Mouse (Mus musculus): ENCODE measurements around the gene Ddah1. TPM values are rescaled to one million over a fixed set of nuclear protein-coding genes. Genes with fewer than 3 reads are reported as not detected.

Gene Ddah1
- polyA plus RNA-seq, 1 experiment: 0.55 TPM

GRCm38 (mm10) chr3:145799365-145799764 lies 40.9 kb downstream of the Ddah1 start:
- H3K27ac ChIP-seq (ENCODE audit: insufficient read depth, low read length): 0 out of 2 replicates have a peak overlapping the region, but pooled peaks have one; percentile 29
- H3K4me1 ChIP-seq (ENCODE audit: control insufficient read depth, insufficient read depth, insufficient read length): no peaks in the 10 kb centered on the region
- no peaks in the 10 kb centered on the region for H3K36me3 ChIP-seq (ENCODE audit: control insufficient read depth, insufficient read depth, low read length)
- 65% methylated on average over 3 of the region's 3 CpGs for whole genome bisulfite sequencing
- no peak for DNase-seq (ENCODE audit: low read depth in 1 of 2, low spot score in 2 of 2)
- H3K27me3 ChIP-seq (ENCODE audit: control insufficient read depth, insufficient read depth, low read length): no peaks in the 10 kb centered on the region
- TF ChIP-seq POLR2A (IDR thresholded peaks at IDR 0.05; ENCODE audit: low read depth, low read length) (no peak), CTCF (IDR thresholded peaks at IDR 0.05; ENCODE audit: extremely low read depth, insufficient read depth, insufficient read length, insufficient replicate concordance) (no peak)
- H3K4me3 ChIP-seq (ENCODE audit: extremely low read depth, insufficient read depth, insufficient read length): no peak overlapping the region

GRCm38 (mm10) chr3:145802106-145802505 lies 43.6 kb downstream of the Ddah1 start:
- Histone ChIP-seq H3K4me3 (ENCODE audit: extremely low read depth, insufficient read depth, insufficient read length) (no peak overlapping the region), H3K27me3 (ENCODE audit: control insufficient read depth, insufficient read depth, low read length) (no peaks in the 10 kb centered on the region), H3K36me3 (ENCODE audit: control insufficient read depth, insufficient read depth, low read length) (no peaks in the 10 kb centered on the region), H3K27ac (ENCODE audit: insufficient read depth, low read length) (no peak overlapping the region), H3K4me1 (ENCODE audit: control insufficient read depth, insufficient read depth, insufficient read length) (no peaks in the 10 kb centered on the region)
- TF ChIP-seq POLR2A (IDR thresholded peaks at IDR 0.05; ENCODE audit: low read depth, low read length): no peak
- TF ChIP-seq CTCF (IDR thresholded peaks at IDR 0.05; ENCODE audit: extremely low read depth, insufficient read depth, insufficient read length, insufficient replicate concordance): no peak
- 82% methylated on average over 6 of the region's 6 CpGs for WGBS
- no peak for DNase-seq (ENCODE audit: low read depth in 1 of 2, low spot score in 2 of 2)

GRCm38 (mm10) chr3:145805848-145806247 lies 47.4 kb downstream of the Ddah1 start:
- Histone ChIP-seq H3K27ac (ENCODE audit: insufficient read depth, low read length) (no peak overlapping the region), H3K4me3 (ENCODE audit: extremely low read depth, insufficient read depth, insufficient read length) (no peak overlapping the region), H3K36me3 (ENCODE audit: control insufficient read depth, insufficient read depth, low read length) (no peaks in the 10 kb centered on the region), H3K4me1 (ENCODE audit: control insufficient read depth, insufficient read depth, insufficient read length) (no peaks in the 10 kb centered on the region), H3K27me3 (ENCODE audit: control insufficient read depth, insufficient read depth, low read length) (no peaks in the 10 kb centered on the region)
- WGBS: 80% methylated on average over 4 of the region's 4 CpGs
- no peak for TF ChIP-seq CTCF (IDR thresholded peaks at IDR 0.05; ENCODE audit: extremely low read depth, insufficient read depth, insufficient read length, insufficient replicate concordance)
- TF ChIP-seq POLR2A (IDR thresholded peaks at IDR 0.05; ENCODE audit: low read depth, low read length): no peak
- no peak for DNase-seq (ENCODE audit: low read depth in 1 of 2, low spot score in 2 of 2)

GRCm38 (mm10) chr3:145806502-145806901 lies 48.0 kb downstream of the Ddah1 start:
- Histone ChIP-seq H3K27me3 (ENCODE audit: control insufficient read depth, insufficient read depth, low read length) (no peaks in the 10 kb centered on the region), H3K4me3 (ENCODE audit: extremely low read depth, insufficient read depth, insufficient read length) (no peak overlapping the region), H3K27ac (ENCODE audit: insufficient read depth, low read length) (no peak overlapping the region), H3K4me1 (ENCODE audit: control insufficient read depth, insufficient read depth, insufficient read length) (no peaks in the 10 kb centered on the region), H3K36me3 (ENCODE audit: control insufficient read depth, insufficient read depth, low read length) (no peaks in the 10 kb centered on the region)
- DNase-seq (ENCODE audit: low read depth in 1 of 2, low spot score in 2 of 2): no peak
- TF ChIP-seq POLR2A (IDR thresholded peaks at IDR 0.05; ENCODE audit: low read depth, low read length) (no peak), CTCF (IDR thresholded peaks at IDR 0.05; ENCODE audit: extremely low read depth, insufficient read depth, insufficient read length, insufficient replicate concordance) (no peak)
- WGBS: 70% methylated on average over 5 of the region's 5 CpGs

- Histone ChIP-seq H3K27me3 (ENCODE audit: control insufficient read depth, insufficient read depth, low read length) (no peaks in the 10 kb centered on the region), H3K4me1 (ENCODE audit: control insufficient read depth, insufficient read depth, insufficient read length) (no peaks in the 10 kb centered on the region), H3K27ac (ENCODE audit: insufficient read depth, low read length) (no peak overlapping the region), H3K4me3 (ENCODE audit: extremely low read depth, insufficient read depth, insufficient read length) (no peak overlapping the region), H3K36me3 (ENCODE audit: control insufficient read depth, insufficient read depth, low read length) (no peaks in the 10 kb centered on the region)
- WGBS: 89% methylated on average over 1 of the region's 1 CpGs
- DNase-seq (ENCODE audit: low read depth in 1 of 2, low spot score in 2 of 2): no peak
- TF ChIP-seq POLR2A (IDR thresholded peaks at IDR 0.05; ENCODE audit: low read depth, low read length): no peak
- TF ChIP-seq CTCF (IDR thresholded peaks at IDR 0.05; ENCODE audit: extremely low read depth, insufficient read depth, insufficient read length, insufficient replicate concordance): no peak
Measured at GRCm38 (mm10) chr3:145816807-145817206, 58.3 kb downstream of the Ddah1 start.

GRCm38 (mm10) chr3:145817276-145817675 lies 58.8 kb downstream of the Ddah1 start:
- DNase-seq (ENCODE audit: low read depth in 1 of 2, low spot score in 2 of 2): no peak
- TF ChIP-seq CTCF (IDR thresholded peaks at IDR 0.05; ENCODE audit: extremely low read depth, insufficient read depth, insufficient read length, insufficient replicate concordance): no peak
- no peak for TF ChIP-seq POLR2A (IDR thresholded peaks at IDR 0.05; ENCODE audit: low read depth, low read length)
- no peaks in the 10 kb centered on the region for H3K4me1 ChIP-seq (ENCODE audit: control insufficient read depth, insufficient read depth, insufficient read length)
- H3K36me3 ChIP-seq (ENCODE audit: control insufficient read depth, insufficient read depth, low read length): no peaks in the 10 kb centered on the region
- H3K27ac ChIP-seq (ENCODE audit: insufficient read depth, low read length): no peak overlapping the region
- WGBS: 65% methylated on average over 6 of the region's 6 CpGs
- no peak overlapping the region for H3K4me3 ChIP-seq (ENCODE audit: extremely low read depth, insufficient read depth, insufficient read length)
- no peaks in the 10 kb centered on the region for H3K27me3 ChIP-seq (ENCODE audit: control insufficient read depth, insufficient read depth, low read length)

- no peak overlapping the region for H3K4me3 ChIP-seq (ENCODE audit: extremely low read depth, insufficient read depth, insufficient read length)
- DNase-seq (ENCODE audit: low read depth in 1 of 2, low spot score in 2 of 2): no peak
- no peaks in the 10 kb centered on the region for H3K4me1 ChIP-seq (ENCODE audit: control insufficient read depth, insufficient read depth, insufficient read length)
- TF ChIP-seq CTCF (IDR thresholded peaks at IDR 0.05; ENCODE audit: extremely low read depth, insufficient read depth, insufficient read length, insufficient replicate concordance) (no peak), POLR2A (IDR thresholded peaks at IDR 0.05; ENCODE audit: low read depth, low read length) (no peak)
- no peak overlapping the region for H3K27ac ChIP-seq (ENCODE audit: insufficient read depth, low read length)
- H3K36me3 ChIP-seq (ENCODE audit: control insufficient read depth, insufficient read depth, low read length): no peaks in the 10 kb centered on the region
- WGBS: 32% methylated on average over 2 of the region's 2 CpGs
- H3K27me3 ChIP-seq (ENCODE audit: control insufficient read depth, insufficient read depth, low read length): no peaks in the 10 kb centered on the region
Measured at GRCm38 (mm10) chr3:145820439-145820838, 62.0 kb downstream of the Ddah1 start.

Measured in spleen, adult 2 months (tissue).